Mouse (Mus musculus): ENCODE measurements around the gene Gpn3. TPM values are rescaled to one million over a fixed set of nuclear protein-coding genes. Genes with fewer than 3 reads are reported as not detected.

The Gpn3 gene
- polyA plus RNA-seq, 1 experiment from 2014 or later = 74.4 TPM

- Histone ChIP-seq H3K4me2 (no peak overlapping the region), H3K4me3 (replicated peaks) (no peak overlapping the region), H3K4me1 (replicated peaks) (0 out of 2 replicates have a peak, but pooled peaks cover 6% of the 10 kb centered on the region), H3K36me3 (no peaks in the 10 kb centered on the region), H3K9me3 (replicated peaks) (no peaks in the 10 kb centered on the region), H3K27me3 (no peaks in the 10 kb centered on the region), H3K9ac (no peak overlapping the region), H3K27ac (no peak overlapping the region)
- DNase-seq (no peak), ATAC-seq (ENCODE audit: low read depth) (no peak)
- 63% methylated on average over 4 of the region's 4 CpGs for WGBS (ENCODE audit: insufficient replicate concordance)
These were observed 25.9 kb upstream of the Gpn3 start for GRCm38 (mm10) chr5:122345777-122346176.

- Histone ChIP-seq H3K27me3 (no peaks in the 10 kb centered on the region), H3K9me3 (replicated peaks) (no peaks in the 10 kb centered on the region), H3K4me1 (replicated peaks) (peaks cover 25% of the 10 kb centered on the region), H3K36me3 (no peaks in the 10 kb centered on the region), H3K9ac (peak within 1 kb of the TSS; percentile 92), H3K4me3 (replicated peaks) (peak within 1 kb of the TSS; percentile 97), H3K27ac (peak within 1 kb of the TSS; percentile 78), H3K4me2 (peak within 1 kb of the TSS; percentile 92)
- DNase-seq (peak; percentile 98), ATAC-seq (ENCODE audit: low read depth) (peak; percentile 94)
- WGBS (ENCODE audit: insufficient replicate concordance) = 2% methylated on average over 51 of the region's 51 CpGs
These were observed 17.7 kb upstream of the Gpn3 start, which contains the start of the genes Rad9b and Vps29 for GRCm38 (mm10) chr5:122353807-122354491. Rad9b (minus strand) TSS chr5:122354233. Vps29 (plus strand) TSS chr5:122354369.

GRCm38 (mm10) chr5:122354492-122355067, 17.1 kb upstream of the Gpn3 start:
- WGBS (ENCODE audit: insufficient replicate concordance) = under 1% methylated on average over 56 of the region's 57 CpGs

GRCm38 (mm10) chr5:122372192-122372769, 605 bp downstream of the Gpn3 start, which contains the start of gene Fam216a:
Fam216a (minus strand) TSS chr5:122372364.
- DNase-seq (peak; percentile 99), ATAC-seq (ENCODE audit: low read depth) (peak; percentile 94)
- H3K9ac ChIP-seq = peak within 1 kb of the TSS; percentile 92
- peaks cover 51% of the 10 kb centered on the region for H3K36me3 ChIP-seq
- no peaks in the 10 kb centered on the region for H3K9me3 ChIP-seq (replicated peaks)
- no peaks in the 10 kb centered on the region for H3K27me3 ChIP-seq
- H3K4me1 ChIP-seq (replicated peaks) = peaks cover 30% of the 10 kb centered on the region
- peak within 1 kb of the TSS; percentile 78 for H3K4me3 ChIP-seq (replicated peaks)
- H3K27ac ChIP-seq = peak within 1 kb of the TSS; percentile 97
- H3K4me2 ChIP-seq = peak within 1 kb of the TSS; percentile 90
- under 1% methylated on average over 53 of the region's 53 CpGs for WGBS (ENCODE audit: insufficient replicate concordance)

More at GRCm38 (mm10) chr5:122354492-122355067, 17.1 kb upstream of the Gpn3 start:
- Histone ChIP-seq H3K4me3 (replicated peaks) (peak overlapping the region; percentile 97), H3K4me2 (peak overlapping the region; percentile 92), H3K27ac (peak overlapping the region; percentile 78), H3K9ac (peak overlapping the region; percentile 92), H3K27me3 (no peaks in the 10 kb centered on the region), H3K4me1 (replicated peaks) (peaks cover 22% of the 10 kb centered on the region), H3K9me3 (replicated peaks) (no peaks in the 10 kb centered on the region), H3K36me3 (no peaks in the 10 kb centered on the region)
- ATAC-seq (ENCODE audit: low read depth) = peak; percentile 52; the same call in 1 of the 2 replicates
- DNase-seq = no peak

- Histone ChIP-seq H3K36me3 (peaks cover 45% of the 10 kb centered on the region), H3K4me3 (replicated peaks) (peak overlapping the region; percentile 78), H3K9me3 (replicated peaks) (no peaks in the 10 kb centered on the region), H3K27me3 (no peaks in the 10 kb centered on the region), H3K9ac (peak overlapping the region; percentile 92), H3K27ac (peak overlapping the region; percentile 97), H3K4me1 (replicated peaks) (peaks cover 30% of the 10 kb centered on the region), H3K4me2 (peak overlapping the region; percentile 90)
- 3% methylated on average over 5 of the region's 5 CpGs for WGBS (ENCODE audit: insufficient replicate concordance)
- ATAC-seq (ENCODE audit: low read depth) = no peak
- DNase-seq = no peak
These were observed 1.2 kb downstream of the Gpn3 start for GRCm38 (mm10) chr5:122372878-122373277.

GRCm38 (mm10) chr5:122377101-122377833, 5.6 kb downstream of the Gpn3 start:
- peaks cover 65% of the 10 kb centered on the region for H3K36me3 ChIP-seq
- H3K27me3 ChIP-seq = no peaks in the 10 kb centered on the region
- H3K9me3 ChIP-seq (replicated peaks) = no peaks in the 10 kb centered on the region
- H3K4me1 ChIP-seq (replicated peaks) = peaks cover 13% of the 10 kb centered on the region
- no peak overlapping the region for H3K4me2 ChIP-seq
- no peak overlapping the region for H3K4me3 ChIP-seq (replicated peaks)
- H3K9ac ChIP-seq = no peak overlapping the region
- H3K27ac ChIP-seq = no peak overlapping the region
- DNase-seq = no peak
- no peak for ATAC-seq (ENCODE audit: low read depth)
- WGBS (ENCODE audit: insufficient replicate concordance) = 77% methylated on average over 4 of the region's 4 CpGs

- DNase-seq (no peak), ATAC-seq (ENCODE audit: low read depth) (no peak)
- H3K4me2 ChIP-seq = no peak overlapping the region
- peaks cover 71% of the 10 kb centered on the region for H3K36me3 ChIP-seq
- no peak overlapping the region for H3K4me3 ChIP-seq (replicated peaks)
- H3K9ac ChIP-seq = no peak overlapping the region
- WGBS (ENCODE audit: insufficient replicate concordance) = 89% methylated on average over 12 of the region's 12 CpGs
- peaks cover 10% of the 10 kb centered on the region for H3K4me1 ChIP-seq (replicated peaks)
- no peak overlapping the region for H3K27ac ChIP-seq
- no peaks in the 10 kb centered on the region for H3K9me3 ChIP-seq (replicated peaks)
- no peaks in the 10 kb centered on the region for H3K27me3 ChIP-seq
These were observed 6.5 kb downstream of the Gpn3 start for GRCm38 (mm10) chr5:122378171-122378570.

- Histone ChIP-seq H3K36me3 (peaks cover 63% of the 10 kb centered on the region), H3K27me3 (no peaks in the 10 kb centered on the region), H3K4me2 (no peak overlapping the region), H3K4me3 (replicated peaks) (no peak overlapping the region), H3K27ac (no peak overlapping the region), H3K9me3 (replicated peaks) (no peaks in the 10 kb centered on the region), H3K9ac (no peak overlapping the region), H3K4me1 (replicated peaks) (no peaks in the 10 kb centered on the region)
- WGBS (ENCODE audit: insufficient replicate concordance) = 52% methylated on average over 11 of the region's 11 CpGs
- ATAC-seq (ENCODE audit: low read depth) (peak; percentile 76), DNase-seq (peak; percentile 57)
These were observed 7.9 kb downstream of the Gpn3 start for GRCm38 (mm10) chr5:122379374-122380155.

GRCm38 (mm10) chr5:122390006-122390405, 18.3 kb downstream of the Gpn3 start:
- H3K9ac ChIP-seq = no peak overlapping the region
- H3K4me3 ChIP-seq (replicated peaks) = no peak overlapping the region
- 81% methylated on average over 5 of the region's 5 CpGs for WGBS (ENCODE audit: insufficient replicate concordance)
- DNase-seq (no peak), ATAC-seq (ENCODE audit: low read depth) (no peak)
- no peaks in the 10 kb centered on the region for H3K27me3 ChIP-seq
- no peaks in the 10 kb centered on the region for H3K9me3 ChIP-seq (replicated peaks)
- H3K4me2 ChIP-seq = no peak overlapping the region
- no peak overlapping the region for H3K27ac ChIP-seq
- H3K36me3 ChIP-seq = peaks cover 8% of the 10 kb centered on the region
- peaks cover 21% of the 10 kb centered on the region for H3K4me1 ChIP-seq (replicated peaks)

GRCm38 (mm10) chr5:122390671-122391070, 19.0 kb downstream of the Gpn3 start:
- H3K4me1 ChIP-seq (replicated peaks) = peaks cover 21% of the 10 kb centered on the region
- H3K9me3 ChIP-seq (replicated peaks) = no peaks in the 10 kb centered on the region
- H3K27me3 ChIP-seq = no peaks in the 10 kb centered on the region
- ATAC-seq (ENCODE audit: low read depth) (no peak), DNase-seq (no peak)
- no peak overlapping the region for H3K9ac ChIP-seq
- no peak overlapping the region for H3K4me3 ChIP-seq (replicated peaks)
- no peak overlapping the region for H3K4me2 ChIP-seq
- H3K27ac ChIP-seq = no peak overlapping the region
- peaks cover 9% of the 10 kb centered on the region for H3K36me3 ChIP-seq
